Mouse (Mus musculus) gonadal fat pad, adult 2 months (tissue): ENCODE measurements around the gene Gm9918. TPM values are rescaled to one million over a fixed set of nuclear protein-coding genes. Genes with fewer than 3 reads are reported as not detected.
"Not testable (repeated sequence)": the region's sequence is repeated elsewhere in the genome, so short reads cannot be mapped to it uniquely, and the experiment has no call there.

Source experiments
- DNase-seq: peaks from one replicate; pipeline ENCODE4 v3.0.0-alpha.2; 2012; ENCODE audit warnings: low read depth
- polyA plus RNA-seq: library from polyadenylated mRNA; depleted of rRNA; stranded (reverse); fragments of >200 nt; gene quantifications from 2 replicates; pipeline ENCODE4 v1.2.3, GENCODE M21; 2012; rRNA removed

Gm9918 gene
- polyA plus RNA-seq: 0.25 and 0.27 TPM in 2 replicates

- no peak for DNase-seq
These were observed at the start of gene Gm9918 for GRCm38 (mm10) chr15:102270274-102270960. Gene Gm9918, plus strand, starts transcription at chr15:102270563.

- no peak for DNase-seq
These were observed 48.0 kb upstream of the Gm9918 start for GRCm38 (mm10) chr15:102222386-102222785.

- DNase-seq: no peak
These were observed 46.0 kb upstream of the Gm9918 start for GRCm38 (mm10) chr15:102224186-102224991.

GRCm38 (mm10) chr15:102224992-102225617, 45.3 kb upstream of the Gm9918 start:
- DNase-seq: no peak

GRCm38 (mm10) chr15:102225619-102226018, 44.7 kb upstream of the Gm9918 start:
- DNase-seq: not testable (repeated sequence)

- no peak for DNase-seq
These were observed 39.7 kb upstream of the Gm9918 start for GRCm38 (mm10) chr15:102230408-102231321.

- no peak for DNase-seq
These were observed 38.6 kb upstream of the Gm9918 start, which contains the start of gene Itgb7 for GRCm38 (mm10) chr15:102231748-102232147. Gene Itgb7, minus strand, starts transcription at chr15:102231944.

- DNase-seq: no peak
These were observed 37.6 kb upstream of the Gm9918 start for GRCm38 (mm10) chr15:102232764-102233163.

GRCm38 (mm10) chr15:102233896-102234295, 36.5 kb upstream of the Gm9918 start:
- no peak for DNase-seq

- no peak for DNase-seq
These were observed 34.9 kb upstream of the Gm9918 start for GRCm38 (mm10) chr15:102235371-102236027.

- no peak for DNase-seq
These were observed 31.7 kb upstream of the Gm9918 start for GRCm38 (mm10) chr15:102238543-102239259.

GRCm38 (mm10) chr15:102239260-102239590, 31.1 kb upstream of the Gm9918 start:
- no peak for DNase-seq

- no peak for DNase-seq
These were observed 30.5 kb upstream of the Gm9918 start for GRCm38 (mm10) chr15:102239851-102240250.

GRCm38 (mm10) chr15:102240607-102241006, 29.8 kb upstream of the Gm9918 start:
- no peak for DNase-seq

GRCm38 (mm10) chr15:102242404-102243228, 27.7 kb upstream of the Gm9918 start:
- DNase-seq: no peak

- DNase-seq: no peak
These were observed 26.9 kb upstream of the Gm9918 start for GRCm38 (mm10) chr15:102243229-102244190.

- no peak for DNase-seq
These were observed 25.8 kb upstream of the Gm9918 start for GRCm38 (mm10) chr15:102244306-102245191.
